Mouse (Mus musculus) gastrocnemius, postnatal 36 days (tissue): ENCODE data around the gene Acsm2. TPM values are rescaled to one million over a fixed set of nuclear protein-coding genes. Genes with fewer than 3 reads are reported as not detected.

ENCODE experiments used
- DNase-seq, 2 experiments: peaks; one replicate each; pipeline ENCODE4 v3.0.0; 2022
- intact Hi-C: fragments of 180-260 bp; cut with DNase I; formaldehyde crosslinking; loops from one replicate; pipeline ENCODE4 v1.15.1; 2025
- long read RNA-seq, 2 experiments: library from polyadenylated mRNA; stranded (forward); transcript quantifications; one replicate each; pipeline ENCODE4 v2.0.0; 2021
- total RNA-seq, 2 experiments: library from RNA; stranded (reverse); gene quantifications; 2 replicates each; pipeline ENCODE4 v1.2.3; 2021

Acsm2 gene
- total RNA-seq: not detected
- long read RNA-seq, experiment 1: 0 reads
- long read RNA-seq, experiment 2: 0 reads

DNA sequence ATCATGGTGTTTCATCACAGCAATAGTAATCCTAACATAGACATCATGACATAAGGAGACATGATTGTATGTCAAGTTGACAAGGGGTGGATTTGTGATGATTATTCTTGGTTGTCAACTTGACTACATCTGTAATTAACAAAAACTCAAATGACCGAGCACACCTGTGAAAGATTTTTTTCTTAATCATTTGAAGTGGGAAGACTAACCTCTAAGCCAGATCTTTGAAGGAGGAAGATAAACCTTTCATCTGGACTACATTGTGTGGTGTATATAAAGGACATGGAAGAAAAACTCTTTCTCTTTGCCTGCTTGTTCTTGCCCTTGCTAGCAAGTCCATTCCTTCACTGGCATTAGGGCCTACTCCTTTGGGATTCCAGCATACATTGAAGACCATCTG, at the start of gene Acsm2:
Acsm2 (plus strand) TSS at position 301 of the 400 bp plus-strand sequence.
- DNase-seq: no peak
- intact Hi-C loops: no loop called here

DNA sequence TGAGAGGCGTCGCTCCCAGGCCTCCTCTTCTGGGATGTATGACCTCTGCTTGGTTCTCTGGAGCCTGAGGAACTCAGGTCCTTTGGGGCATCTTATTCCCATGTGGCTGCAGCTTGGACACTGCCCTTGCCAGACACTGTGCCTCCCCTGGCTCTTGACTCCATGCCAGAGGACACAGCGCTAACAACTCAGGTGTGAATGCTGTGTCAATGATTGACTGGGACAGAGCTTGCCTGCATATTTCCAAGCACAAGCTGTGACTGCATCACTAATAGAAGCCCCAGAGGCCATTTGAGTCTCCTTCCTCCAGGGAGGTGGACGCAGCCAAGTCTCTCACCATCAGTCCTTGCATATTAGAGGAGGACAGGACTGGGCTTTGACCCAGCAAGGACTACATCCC, 43.0 kb upstream of the Acsm2 start:
- DNase-seq: no peak
- intact Hi-C loops: loop anchor here (5.0 kb wide), 2 partner anchors 499 to 744 kb away; no protein-coding TSS in a partner anchor

DNA sequence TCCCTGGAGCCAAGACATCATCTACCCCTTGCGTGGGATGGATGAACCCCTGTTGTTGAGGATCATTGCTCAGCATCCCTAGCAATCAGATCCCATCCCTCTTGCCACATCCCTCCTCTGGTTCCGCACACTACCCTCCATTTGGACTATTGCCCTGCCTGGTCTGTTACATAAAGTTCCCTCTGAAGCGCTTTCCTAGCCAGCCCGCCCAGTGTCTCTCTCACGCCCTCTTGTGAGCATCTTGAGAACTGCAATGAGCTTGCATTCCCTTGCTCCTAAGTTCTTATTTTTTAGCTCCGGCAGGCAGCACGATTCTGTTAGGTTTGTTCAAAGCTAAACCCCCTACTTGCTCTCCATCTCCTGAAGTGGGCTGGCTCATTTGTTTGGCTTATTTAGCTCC, 41.1 kb upstream of the Acsm2 start:
- intact Hi-C loops: loop anchor here (5.0 kb wide), 2 partner anchors 501 to 746 kb away; no protein-coding TSS in a partner anchor
- no peak for DNase-seq

DNA sequence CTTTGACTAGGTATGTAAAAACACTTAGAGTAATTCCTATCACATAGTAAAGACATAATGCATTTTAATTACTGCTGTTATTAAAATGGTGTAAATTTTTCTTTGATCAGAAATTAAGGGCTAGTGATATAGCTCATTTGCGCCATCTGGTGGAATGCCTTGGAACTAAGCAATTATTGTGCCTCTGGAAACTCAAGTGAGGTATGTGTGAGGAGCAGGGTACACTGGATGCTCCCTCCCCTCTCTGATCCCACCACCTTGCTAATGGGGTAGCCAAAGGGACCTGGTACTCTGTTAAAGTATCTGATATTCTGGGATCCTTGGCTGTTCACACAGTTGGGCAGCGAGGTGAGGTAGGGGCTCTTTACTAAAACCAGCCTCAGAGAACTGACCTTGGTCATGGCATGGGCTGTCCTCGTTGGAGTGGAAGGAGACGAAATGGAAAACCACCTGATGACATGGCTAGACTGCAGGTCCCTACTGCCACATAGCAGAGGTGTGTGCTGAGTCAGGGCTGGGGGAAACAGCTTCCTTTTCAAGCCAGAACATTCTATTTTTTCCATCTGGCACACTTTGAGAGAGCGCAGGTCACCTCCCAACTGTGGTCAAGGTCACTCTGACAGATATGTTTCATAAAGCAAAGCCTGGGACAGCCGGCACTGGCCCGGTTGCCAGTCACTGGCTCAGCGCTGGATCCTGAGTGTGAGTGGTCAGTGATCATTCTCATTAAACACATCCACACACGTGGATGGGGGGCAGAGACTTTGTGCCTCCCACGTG, 38.5 kb upstream of the Acsm2 start:
- DNase-seq: no peak

DNA sequence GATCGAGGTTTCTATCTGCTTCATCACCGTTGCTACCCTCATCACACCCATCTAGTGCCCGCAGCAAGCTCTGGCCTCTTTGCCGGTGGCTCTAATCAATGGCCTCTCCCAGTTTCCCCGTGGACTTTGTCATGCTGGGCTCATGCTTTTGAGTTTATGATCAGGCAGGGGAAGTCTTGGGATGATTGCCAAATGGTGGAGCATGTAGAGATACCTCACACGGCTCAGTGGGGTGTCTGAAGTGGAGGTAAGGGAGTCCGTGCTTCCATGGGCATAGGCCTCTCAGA, 37.9 kb upstream of the Acsm2 start:
- intact Hi-C loops: no loop called here

More for the DNA sequence above, 38.5 kb upstream of the Acsm2 start:
- intact Hi-C loops: no loop called here

DNA sequence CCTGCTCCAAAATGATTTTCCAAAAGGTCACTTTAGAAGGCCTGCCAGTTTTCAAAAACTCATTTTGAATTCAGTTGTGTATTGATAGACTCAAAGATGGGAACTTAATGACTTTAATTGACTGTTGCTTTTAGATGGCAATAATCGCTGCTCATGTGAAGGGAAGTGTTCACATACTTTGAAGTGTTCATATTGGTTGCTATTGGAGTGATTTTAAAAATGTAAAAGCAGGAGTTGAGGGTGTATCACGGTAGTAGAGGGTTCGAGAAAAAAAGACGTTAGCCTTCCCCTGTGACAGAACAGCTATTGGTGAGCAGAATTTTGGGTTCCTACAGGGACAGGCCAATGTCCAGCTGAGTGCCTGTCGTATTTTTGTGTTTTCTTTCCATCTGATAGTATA, 35.0 kb upstream of the Acsm2 start, which contains the start of gene Acsm5:
Acsm5 (plus strand) TSS at position 301 of the 400 bp plus-strand sequence.
- DNase-seq: no peak
- intact Hi-C loops: no loop called here

More for the DNA sequence above, 37.9 kb upstream of the Acsm2 start:
- no peak for DNase-seq

DNA sequence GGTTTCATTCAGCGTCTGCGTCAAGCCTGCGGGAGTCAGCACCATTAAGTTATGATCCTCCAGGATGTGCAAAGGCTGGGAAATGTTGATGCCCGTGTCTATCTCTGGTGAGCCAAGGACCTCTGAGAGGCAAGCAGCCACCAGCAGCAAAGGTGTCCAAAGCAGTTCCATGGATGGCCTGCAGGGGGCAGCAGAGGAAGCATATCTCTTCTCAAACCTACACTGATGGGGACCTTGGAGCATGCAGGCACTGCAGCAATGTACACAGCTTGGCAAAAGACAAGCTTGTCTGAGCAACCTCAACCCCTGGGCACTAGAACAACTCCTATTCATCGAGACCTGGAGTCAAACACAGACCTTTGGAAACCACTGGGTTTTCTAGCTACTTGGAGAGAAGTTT, 34.5 kb upstream of the Acsm2 start:
- intact Hi-C loops: no loop called here
- no peak for DNase-seq

DNA sequence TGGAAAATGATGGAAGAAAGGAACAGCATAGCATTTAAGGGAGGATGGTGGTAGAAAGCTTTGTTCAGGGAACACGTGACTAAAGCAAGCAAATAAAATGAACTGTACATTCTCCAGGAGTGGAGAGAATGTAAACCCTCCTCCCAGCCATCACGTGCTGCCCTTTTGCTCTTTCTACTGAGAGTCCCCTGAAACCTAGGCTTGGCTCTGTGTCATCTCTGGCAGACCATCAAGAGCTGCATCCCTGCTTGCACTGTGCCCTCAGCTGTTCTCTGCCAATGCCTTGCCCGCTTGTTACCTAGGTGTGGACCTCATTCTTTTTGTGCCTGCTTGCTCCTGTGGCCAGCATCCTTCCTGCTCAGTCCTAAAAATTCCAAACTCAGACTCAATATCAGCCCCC, 32.3 kb upstream of the Acsm2 start:
- DNase-seq: no peak
- intact Hi-C loops: no loop called here

DNA sequence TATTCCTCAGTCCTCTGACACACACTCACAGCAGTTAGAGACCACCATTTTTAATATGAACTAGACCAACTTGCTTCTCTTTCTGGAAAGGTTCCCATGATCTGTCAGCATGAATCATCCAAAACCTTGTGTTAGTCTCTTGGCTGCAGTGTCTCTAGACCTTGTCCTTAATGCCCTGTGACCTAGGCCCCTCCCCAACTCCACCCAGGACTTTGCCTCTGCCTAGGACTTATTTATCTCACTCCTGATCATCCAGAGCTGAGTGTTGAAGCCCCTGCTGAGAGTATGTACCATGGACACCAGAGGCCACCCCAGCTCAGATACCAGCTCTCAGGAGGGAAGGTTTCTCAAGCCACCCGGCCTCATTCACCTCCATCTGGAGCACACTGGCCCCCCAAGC, 31.8 kb upstream of the Acsm2 start:
- no peak for DNase-seq

DNA sequence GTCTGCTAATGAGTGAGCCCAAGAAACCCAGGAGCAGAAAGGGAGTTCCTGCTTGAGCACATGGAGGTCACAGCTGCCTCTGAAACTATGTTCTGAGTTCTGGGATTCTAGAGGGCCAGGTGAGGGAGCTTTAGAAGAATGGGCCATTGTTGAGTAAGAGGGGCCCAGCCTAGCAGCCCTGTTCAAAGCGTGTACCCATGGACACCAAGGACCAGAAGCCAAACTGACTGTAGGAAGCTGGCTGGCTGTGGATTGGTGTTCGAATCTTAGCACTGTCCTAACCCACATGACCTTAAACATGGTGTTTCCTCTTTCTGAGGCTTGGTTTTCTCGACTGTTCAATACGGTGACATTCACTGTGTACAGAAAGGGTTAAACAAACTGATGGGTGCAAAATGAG, 30.8 kb upstream of the Acsm2 start, which contains the start of gene Pdilt:
Pdilt (minus strand) TSS at position 101 of the 400 bp plus-strand sequence.
- DNase-seq: no peak
- intact Hi-C loops: no loop called here

More for the DNA sequence above, 31.8 kb upstream of the Acsm2 start:
- intact Hi-C loops: no loop called here

DNA sequence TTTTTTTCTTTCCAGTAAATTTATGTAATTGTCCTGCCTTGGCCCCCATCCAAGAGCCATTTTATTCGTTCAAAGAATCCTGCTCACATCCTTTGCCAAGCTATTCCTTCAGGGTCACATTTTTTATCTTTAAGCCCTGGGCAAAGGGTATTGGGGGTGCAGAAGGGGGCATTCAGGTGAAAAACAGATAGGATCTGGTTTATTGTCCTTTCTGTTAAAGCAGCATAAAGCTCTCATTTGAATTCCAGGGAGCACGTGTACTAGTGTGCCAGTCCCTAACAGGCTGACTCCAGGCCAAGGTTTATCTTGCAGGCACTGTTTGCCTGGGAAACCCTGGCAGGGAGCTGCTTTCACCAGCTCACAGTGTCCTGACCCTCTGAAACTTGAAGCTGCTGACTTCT, 28.3 kb upstream of the Acsm2 start:
- DNase-seq: no peak
- intact Hi-C loops: no loop called here

DNA sequence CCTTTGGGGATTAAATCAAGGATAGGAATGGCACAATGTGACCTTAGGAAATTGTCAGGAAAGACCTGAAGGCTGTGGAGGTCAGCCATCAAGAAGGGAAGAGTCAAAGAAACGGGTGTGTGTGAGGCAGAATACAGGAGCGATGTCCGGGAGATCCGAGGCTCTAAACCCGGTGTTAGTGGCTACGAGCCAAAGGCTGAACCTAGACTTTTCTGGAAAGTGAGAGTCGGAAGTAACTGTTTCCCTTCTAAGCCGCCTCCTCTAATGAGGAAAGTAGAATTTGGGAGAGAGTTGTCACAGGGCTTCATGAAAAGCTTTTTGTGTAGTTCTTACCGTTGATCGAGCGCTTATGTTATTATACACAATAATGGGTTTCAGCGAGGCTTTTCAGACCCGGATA, 27.7 kb upstream of the Acsm2 start:
- no peak for DNase-seq
- intact Hi-C loops: no loop called here

DNA sequence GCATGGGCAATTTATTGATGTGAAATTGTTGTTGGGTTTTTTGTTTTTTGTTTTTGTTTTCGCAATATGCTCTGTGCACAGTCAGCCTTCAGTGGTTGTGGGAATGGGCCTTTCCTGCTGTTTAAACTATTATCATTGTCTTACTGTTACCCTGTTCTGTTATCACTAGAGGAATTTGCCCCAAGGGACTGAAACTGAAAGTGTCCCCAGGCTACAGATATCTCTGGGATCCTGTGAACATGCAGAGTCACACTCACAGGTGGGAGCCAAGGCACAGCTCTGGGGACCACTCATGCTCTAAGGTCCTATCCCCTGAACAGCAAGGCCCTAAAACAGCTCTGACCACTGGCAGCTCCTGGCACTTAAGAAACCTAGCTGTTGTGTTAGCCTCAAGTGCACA, 27.0 kb upstream of the Acsm2 start:
- DNase-seq: no peak
- intact Hi-C loops: no loop called here

DNA sequence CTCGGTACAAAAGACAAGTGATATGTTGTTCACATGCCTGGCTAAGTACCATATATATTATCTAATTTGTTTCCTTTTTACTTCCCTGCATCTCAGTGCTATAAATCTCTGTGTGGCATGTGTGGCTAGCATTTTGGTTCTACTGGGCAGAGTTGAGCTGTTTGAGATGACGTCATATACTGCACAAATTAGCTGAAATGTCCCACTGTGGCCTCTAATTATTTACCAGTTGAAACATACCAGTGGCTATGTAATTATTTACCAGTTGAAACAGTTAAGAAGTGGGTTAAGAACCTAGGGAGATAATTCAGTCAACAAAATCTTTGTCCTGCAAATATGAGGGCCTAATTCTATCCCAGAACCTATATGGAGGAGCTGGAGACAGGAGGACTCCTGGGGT, 26.6 kb upstream of the Acsm2 start:
- no peak for DNase-seq
- intact Hi-C loops: no loop called here

DNA sequence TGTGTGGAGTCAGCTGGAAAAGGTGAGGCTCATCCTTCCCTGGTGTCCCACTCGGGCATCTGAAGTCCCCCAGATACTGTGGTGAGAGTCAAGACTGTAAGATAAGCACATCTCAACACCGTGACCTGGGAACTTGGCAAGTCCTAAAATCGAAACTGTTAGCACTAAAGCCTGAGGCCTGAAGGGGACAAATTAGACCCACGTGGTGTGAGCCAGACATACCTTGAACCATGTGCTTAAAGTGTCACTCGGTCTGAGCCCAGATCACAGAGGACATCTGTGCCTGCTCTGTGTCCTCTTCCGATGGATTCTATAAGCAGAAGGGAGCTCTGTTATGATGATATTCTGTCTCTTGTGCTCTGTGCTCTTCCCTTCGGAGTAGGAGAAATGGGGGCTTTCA, 25.5 kb upstream of the Acsm2 start:
- intact Hi-C loops: no loop called here

DNA sequence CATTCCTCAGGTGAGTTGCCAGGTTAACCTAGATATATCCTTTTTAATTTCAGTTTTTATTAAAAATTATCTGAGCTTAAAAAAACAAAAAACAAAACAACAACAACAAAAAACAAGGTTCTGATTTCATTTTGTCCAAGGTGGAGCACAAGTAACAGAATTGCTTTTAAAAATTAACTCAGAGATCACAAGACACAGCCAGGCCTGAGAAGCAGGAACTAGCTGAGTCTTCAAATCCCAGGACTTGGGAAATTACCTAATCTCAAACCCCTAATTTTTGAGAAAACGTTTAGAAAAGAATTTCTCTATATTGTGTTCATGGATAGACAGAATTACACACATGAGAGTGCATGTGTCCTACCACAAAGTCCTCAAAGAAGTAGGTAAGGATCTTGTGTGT, 21.2 kb upstream of the Acsm2 start:
- no peak for DNase-seq
- intact Hi-C loops: no loop called here

More for the DNA sequence above, 25.5 kb upstream of the Acsm2 start:
- no peak for DNase-seq

DNA sequence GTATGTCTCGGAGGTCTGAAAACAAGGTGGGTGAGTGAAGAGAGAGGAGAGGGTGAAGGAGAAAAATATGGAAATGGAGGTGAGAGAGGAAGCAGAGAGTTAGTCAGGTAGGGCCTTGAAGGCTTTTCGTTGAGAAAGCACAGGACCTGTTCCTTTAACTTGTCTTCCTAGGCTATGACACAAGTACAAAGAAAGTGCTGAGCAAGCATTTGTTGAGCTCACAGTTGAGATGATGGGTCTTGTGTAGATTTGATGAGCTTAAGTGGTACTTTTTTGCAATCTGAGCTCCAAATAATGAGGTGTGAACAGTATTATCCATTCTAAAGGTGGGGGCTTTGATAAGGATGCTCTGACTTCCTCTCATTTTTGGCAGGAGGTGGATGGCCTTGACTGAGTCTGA, 19.8 kb upstream of the Acsm2 start:
- no peak for DNase-seq
- intact Hi-C loops: no loop called here

DNA sequence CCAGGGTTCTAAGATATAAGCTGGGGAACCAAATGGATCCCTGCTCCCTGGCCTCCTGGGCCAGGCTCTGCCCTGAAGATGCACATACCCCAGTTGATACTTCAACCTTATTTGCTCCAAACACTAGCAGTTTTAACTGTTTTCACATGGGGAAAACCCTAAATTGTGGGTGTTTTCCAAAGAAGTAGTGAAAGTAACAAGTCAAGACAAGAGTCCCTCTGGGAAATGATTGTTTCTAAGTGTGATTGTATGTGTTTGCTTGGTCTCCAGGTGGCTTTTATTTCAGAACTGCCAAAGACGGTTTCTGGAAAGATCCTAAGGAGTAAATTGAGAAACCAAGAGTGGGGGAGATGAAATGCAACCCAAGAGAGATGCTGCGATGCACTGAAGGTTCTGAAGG, 11.7 kb upstream of the Acsm2 start:
- no peak for DNase-seq
- intact Hi-C loops: no loop called here

DNA sequence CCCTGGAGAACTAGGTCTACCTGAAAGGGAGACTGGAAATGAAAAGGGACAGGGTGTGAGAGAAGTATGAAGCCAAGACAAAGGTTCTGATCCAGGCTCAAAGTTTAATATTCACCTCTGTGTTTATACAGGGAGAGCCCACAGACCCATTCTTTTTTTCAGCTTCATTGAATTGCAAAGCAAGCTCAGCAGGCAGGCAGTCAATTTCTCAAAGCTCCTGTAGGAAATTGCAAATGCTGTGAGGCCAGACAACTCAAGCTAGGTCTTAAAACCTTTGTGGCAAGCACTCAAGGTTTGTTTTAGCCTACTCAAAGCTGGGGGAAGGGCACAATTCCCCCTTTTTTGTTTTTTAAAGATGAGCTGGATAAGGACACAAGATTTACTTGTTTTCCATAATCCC, 8.6 kb upstream of the Acsm2 start:
- intact Hi-C loops: no loop called here
- DNase-seq: no peak

DNA sequence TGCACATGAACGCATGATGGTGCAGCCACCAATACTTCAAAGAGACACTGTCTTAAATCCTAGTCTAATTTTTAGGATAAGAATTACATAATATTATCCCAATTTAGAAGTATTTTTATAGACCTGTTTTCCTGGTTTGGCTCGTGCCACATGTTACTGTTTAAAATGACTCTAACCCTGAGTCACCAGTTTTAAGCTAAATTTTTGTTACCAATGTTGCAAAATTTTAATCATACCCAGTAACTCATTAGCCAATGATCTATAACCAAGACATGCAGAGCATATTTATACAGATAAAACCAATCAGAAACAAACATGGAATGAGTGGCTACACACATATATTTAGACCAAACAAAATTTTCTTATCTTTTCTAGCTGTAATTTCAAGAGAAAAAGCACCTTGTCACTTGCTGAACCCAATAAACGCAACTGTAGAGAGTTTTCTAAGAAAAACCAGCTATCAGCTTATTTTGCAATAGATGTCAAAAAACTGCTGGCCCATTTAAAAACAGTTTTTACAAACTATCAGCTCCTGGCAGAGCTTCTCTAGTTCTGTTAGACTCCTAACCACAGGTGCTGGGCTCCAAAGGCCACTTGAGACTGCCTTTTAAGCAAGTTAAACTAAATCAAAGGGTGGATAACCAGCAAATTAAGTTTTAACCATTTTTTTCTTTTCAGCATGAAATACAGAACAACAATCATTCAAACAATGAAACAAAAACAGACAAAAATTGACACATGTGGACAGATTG, 3.5 kb upstream of the Acsm2 start:
- intact Hi-C loops: no loop called here
- no peak for DNase-seq

DNA sequence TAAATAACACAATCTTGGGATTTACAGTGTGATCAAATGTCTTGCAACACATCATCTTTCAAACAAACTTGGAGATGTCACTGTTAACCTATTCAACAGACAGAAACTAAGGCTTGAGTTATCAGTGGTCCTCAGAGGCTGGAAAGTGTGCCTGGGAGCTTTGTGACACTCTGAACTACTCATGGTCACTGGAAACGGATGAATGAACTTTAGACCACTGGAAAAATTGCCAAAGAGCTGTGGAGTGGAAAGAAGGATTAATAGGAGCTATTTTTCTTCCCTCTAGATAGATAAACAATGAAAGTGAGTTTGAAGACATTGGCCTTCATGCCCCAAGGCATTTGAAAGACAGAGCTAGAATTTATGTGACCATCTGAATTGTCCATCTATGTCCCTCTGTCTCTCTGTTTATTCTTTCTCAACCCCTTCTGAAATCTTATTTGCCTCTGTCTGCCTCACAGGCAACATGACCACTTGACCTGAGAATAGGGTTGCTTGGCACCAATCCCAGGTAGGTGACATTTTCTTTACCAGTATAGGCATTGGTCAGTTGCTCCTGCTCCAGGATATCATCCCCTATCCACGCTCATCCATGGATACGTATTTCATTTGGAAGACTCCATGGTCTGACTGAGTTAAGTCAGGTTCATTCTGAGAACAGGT, 5.8 kb downstream of the Acsm2 start:
- no peak for DNase-seq
- intact Hi-C loops: no loop called here
